Mouse (Mus musculus): ENCODE results near the gene Lrch1.

GRCm38 (mm10) chr14:74985658-74986057, 38.0 kb upstream of the Lrch1 start:
- no peak for TF ChIP-seq POLR2A (IDR thresholded peaks at IDR 0.05; ENCODE audit: control insufficient read depth in 1 of 2, insufficient read depth in 1 of 2, low read depth in 1 of 2, low read length in 2 of 2, poor library complexity in 1 of 2)
- TF ChIP-seq ZC3H11A (IDR thresholded peaks at IDR 0.05; ENCODE audit: low read depth, low read length) = no peak
- no peak for TF ChIP-seq POLR2AphosphoS5 (IDR thresholded peaks at IDR 0.05; ENCODE audit: borderline replicate concordance, low read depth, low read length)
